Mouse (Mus musculus) stomach, embryonic 15.5 days (tissue): ENCODE measurements at regions not wholly inside any gene's neighbourhood (a gene's known extent, or its start where the extent isn't known, plus 50 kb on each side); places are given as distances from the start of the nearest gene placed in this dataset.
"Not testable (repeated sequence)": the region's sequence is repeated elsewhere in the genome, so short reads cannot be mapped to it uniquely, and the experiment has no call there.

Source experiments
- ATAC-seq: fragments of 200-750 bp; cut with Nextera tagmentation; 2 replicates; pipeline ENCODE4 v1.8.0; 2017; ENCODE audit warnings: low read depth, moderate number of reproducible peaks, moderate TSS enrichment; ENCODE audit not compliant: insufficient read depth, low FRiP score
- H3K27ac ChIP-seq: fragments of 300-500 bp; sonication (generic); 2 replicates; pipeline ENCODE4 v1.5.1; 2015; ENCODE audit warnings: mild to moderate bottlenecking, inconsistent platforms
- H3K27me3 ChIP-seq: fragments of 300-500 bp; sonication (generic); replicated peaks from 2 replicates; pipeline ENCODE4 v1.6.1; 2015; ENCODE audit warnings: inconsistent platforms
- H3K36me3 ChIP-seq: fragments of 300-500 bp; sonication (generic); 2 replicates; pipeline ENCODE4 v1.6.1; 2015; ENCODE audit warnings: inconsistent platforms
- H3K4me1 ChIP-seq: fragments of 300-500 bp; sonication (generic); 2 replicates; pipeline ENCODE4 v1.6.1; 2015; ENCODE audit warnings: inconsistent platforms
- H3K4me2 ChIP-seq: fragments of 300-500 bp; sonication (generic); 2 replicates; pipeline ENCODE4 v1.6.1; 2015; ENCODE audit warnings: mild to moderate bottlenecking, inconsistent platforms
- H3K4me3 ChIP-seq: fragments of 300-500 bp; sonication (generic); replicated peaks from 2 replicates; pipeline ENCODE4 v1.5.1; 2015; ENCODE audit warnings: inconsistent platforms
- H3K9ac ChIP-seq: fragments of 300-500 bp; sonication (generic); 2 replicates; pipeline ENCODE4 v1.6.1; 2015; ENCODE audit warnings: inconsistent platforms
- H3K9me3 ChIP-seq: fragments of 300-500 bp; sonication (generic); 2 replicates; pipeline ENCODE4 v1.6.1; 2016; ENCODE audit warnings: inconsistent platforms
- WGBS: fragments of 180-500 bp; shearing (Covaris S2); methylation state at CpG from one replicate; pipeline ENCODE4 v1.1.7; 2015; 5-methylcytosine and 5-hydroxymethylcytosine counted together

DNA sequence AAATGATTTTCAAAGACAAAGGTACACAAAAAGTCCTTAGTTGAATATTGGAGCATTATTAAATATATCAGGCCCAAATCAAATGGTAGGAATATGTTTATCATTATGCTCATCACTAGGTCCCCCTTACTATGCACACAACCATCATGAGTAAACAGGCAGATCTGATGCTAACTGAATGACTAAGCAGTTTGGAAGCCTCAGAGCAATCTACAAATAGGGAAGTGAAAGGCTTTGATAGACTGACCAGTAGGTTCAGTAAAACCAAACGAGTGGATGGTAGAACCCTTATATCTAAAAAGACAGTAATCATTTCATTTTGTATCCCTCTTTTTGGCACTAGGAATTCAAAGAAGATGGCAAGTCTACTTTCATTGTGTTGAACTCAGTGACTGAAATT lies 1039.5 kb upstream of the Gje1 start:
- Histone ChIP-seq H3K4me2 (no peak overlapping the region), H3K36me3 (no peaks in the 10 kb centered on the region), H3K9me3 (no peaks in the 10 kb centered on the region), H3K27me3 (no peaks in the 10 kb centered on the region), H3K4me3 (no peak overlapping the region), H3K4me1 (no peaks in the 10 kb centered on the region), H3K27ac (no peak overlapping the region), H3K9ac (no peak overlapping the region)
- ATAC-seq = no peak
- WGBS = 59% methylated on average over 1 of the region's 1 CpGs

DNA sequence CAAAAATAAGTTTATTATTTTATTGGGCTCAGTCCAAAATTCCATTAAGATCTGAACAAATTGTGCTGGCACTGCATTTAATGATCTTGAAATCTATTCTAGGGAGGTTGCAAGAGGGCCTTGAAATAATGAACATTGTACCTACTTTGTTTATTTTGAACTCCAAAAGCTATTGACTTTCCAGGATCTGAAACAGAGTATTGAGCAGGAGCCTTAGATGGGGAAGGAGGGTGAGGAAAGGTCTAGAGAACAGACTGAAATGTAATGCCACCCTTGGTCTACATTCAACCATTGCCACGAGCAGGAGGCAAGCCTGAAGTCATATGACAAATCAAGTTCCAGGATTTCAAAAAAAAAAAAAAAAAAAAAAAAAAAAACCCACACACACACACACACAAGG lies 1028.9 kb upstream of the Gje1 start:
- H3K27ac ChIP-seq = no peak overlapping the region
- H3K27me3 ChIP-seq = no peaks in the 10 kb centered on the region
- H3K4me1 ChIP-seq = no peaks in the 10 kb centered on the region
- H3K4me3 ChIP-seq = no peak overlapping the region
- ATAC-seq = no peak
- 74% methylated on average over 1 of the region's 1 CpGs for WGBS
- H3K36me3 ChIP-seq = no peaks in the 10 kb centered on the region
- H3K4me2 ChIP-seq = no peak overlapping the region
- no peaks in the 10 kb centered on the region for H3K9me3 ChIP-seq
- H3K9ac ChIP-seq = no peak overlapping the region

DNA sequence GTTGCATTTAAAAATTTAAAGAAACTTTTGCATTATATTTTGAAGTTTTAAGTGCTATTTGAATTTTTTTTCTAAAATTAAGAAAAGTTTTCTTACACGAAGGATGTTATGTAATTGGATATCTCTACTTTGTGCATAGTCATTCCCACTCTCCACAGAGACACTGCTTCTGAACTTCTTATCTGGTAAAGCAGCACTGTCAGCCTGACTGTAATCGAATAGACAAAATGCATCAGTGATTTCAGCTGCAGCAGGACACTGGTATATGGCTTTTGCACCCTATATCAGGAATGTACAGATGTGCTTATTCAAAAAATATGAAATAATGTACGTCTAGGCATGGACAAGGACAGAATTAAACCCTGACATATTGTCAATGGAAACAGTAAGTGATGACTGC lies 1020.6 kb upstream of the Gje1 start:
- 63% methylated on average over 3 of the region's 3 CpGs for WGBS
- no peak overlapping the region for H3K4me2 ChIP-seq
- H3K27me3 ChIP-seq = no peaks in the 10 kb centered on the region
- no peak overlapping the region for H3K9ac ChIP-seq
- no peaks in the 10 kb centered on the region for H3K9me3 ChIP-seq
- H3K36me3 ChIP-seq = no peaks in the 10 kb centered on the region
- H3K4me1 ChIP-seq = no peaks in the 10 kb centered on the region
- H3K4me3 ChIP-seq = no peak overlapping the region
- no peak overlapping the region for H3K27ac ChIP-seq
- ATAC-seq = no peak

DNA sequence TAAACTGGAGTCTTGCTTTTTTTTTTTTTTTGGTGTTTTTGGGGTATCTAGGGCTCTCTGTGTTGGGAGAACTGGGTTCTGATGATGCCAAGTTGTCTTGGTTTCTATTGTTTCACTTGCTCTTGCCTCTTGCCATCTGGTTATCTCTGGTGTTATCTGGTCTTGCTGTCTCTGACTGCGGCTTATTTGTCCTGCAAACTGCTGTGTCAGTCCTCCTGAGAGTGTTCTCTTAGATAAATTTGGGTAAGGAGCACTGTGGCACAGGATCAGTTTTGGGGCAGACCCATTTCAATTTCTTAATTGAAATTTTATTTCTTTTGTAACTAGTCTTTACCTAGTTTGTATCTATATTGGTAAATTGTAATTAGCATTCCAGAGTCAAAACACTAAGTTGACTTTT lies 1013.3 kb upstream of the Gje1 start:
- Histone ChIP-seq H3K4me3 (no peak overlapping the region), H3K36me3 (no peaks in the 10 kb centered on the region), H3K27me3 (no peaks in the 10 kb centered on the region), H3K9ac (no peak overlapping the region), H3K9me3 (no peaks in the 10 kb centered on the region), H3K4me2 (no peak overlapping the region), H3K4me1 (no peaks in the 10 kb centered on the region), H3K27ac (no peak overlapping the region)
- WGBS = 84% methylated on average over 1 of the region's 1 CpGs
- ATAC-seq = no peak

DNA sequence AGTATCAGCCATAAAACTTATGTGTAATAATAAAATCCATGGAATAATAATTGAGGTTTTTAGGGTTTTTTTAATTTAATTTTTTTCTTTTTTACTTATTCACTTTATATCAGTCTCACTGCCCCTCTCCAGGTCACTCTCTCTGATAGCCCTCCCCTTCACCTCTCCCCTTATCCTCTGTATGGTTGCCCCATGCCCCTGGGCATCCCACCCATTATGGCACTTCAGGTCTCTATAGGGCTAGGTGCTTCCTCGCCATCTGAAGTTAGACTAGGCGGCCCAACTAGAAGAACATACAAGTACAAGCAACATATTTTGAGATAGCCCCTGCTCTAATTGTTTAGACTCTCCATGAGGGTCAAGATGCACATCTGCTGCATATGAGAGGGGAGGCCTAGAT lies 979.9 kb upstream of the Gje1 start:
- no peaks in the 10 kb centered on the region for H3K4me1 ChIP-seq
- H3K9me3 ChIP-seq = no peaks in the 10 kb centered on the region
- no peak overlapping the region for H3K4me2 ChIP-seq
- WGBS = 86% methylated on average over 2 of the region's 2 CpGs
- no peak for ATAC-seq
- H3K36me3 ChIP-seq = no peaks in the 10 kb centered on the region
- H3K4me3 ChIP-seq = no peak overlapping the region
- no peak overlapping the region for H3K27ac ChIP-seq
- no peaks in the 10 kb centered on the region for H3K27me3 ChIP-seq
- no peak overlapping the region for H3K9ac ChIP-seq

DNA sequence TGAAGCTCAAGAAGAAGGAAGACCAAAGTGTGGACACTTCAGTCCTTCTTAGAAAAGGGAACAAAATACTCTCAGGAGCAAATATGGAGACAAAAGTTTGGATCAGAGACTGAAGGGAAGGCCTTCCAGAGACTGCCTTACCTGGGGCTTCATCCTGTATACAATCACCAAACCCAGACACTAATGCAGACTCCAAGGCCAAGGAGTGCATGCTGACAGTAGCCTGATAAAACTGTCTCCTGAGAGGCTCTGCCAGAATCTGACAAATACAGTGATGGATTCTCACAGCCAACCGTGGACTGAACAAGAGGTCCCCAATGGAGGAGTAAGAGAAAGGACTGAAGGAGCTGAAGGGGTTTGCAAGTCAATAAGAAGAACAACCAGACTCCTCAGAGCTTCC lies 979.0 kb upstream of the Gje1 start:
- Histone ChIP-seq H3K27ac (no peak overlapping the region), H3K36me3 (no peaks in the 10 kb centered on the region), H3K9me3 (no peaks in the 10 kb centered on the region), H3K9ac (no peak overlapping the region), H3K4me3 (no peak overlapping the region), H3K4me2 (no peak overlapping the region), H3K4me1 (no peaks in the 10 kb centered on the region), H3K27me3 (no peaks in the 10 kb centered on the region)
- 55% methylated on average over 1 of the region's 1 CpGs for WGBS
- no peak; the same call in 1 of the 2 replicates for ATAC-seq

DNA sequence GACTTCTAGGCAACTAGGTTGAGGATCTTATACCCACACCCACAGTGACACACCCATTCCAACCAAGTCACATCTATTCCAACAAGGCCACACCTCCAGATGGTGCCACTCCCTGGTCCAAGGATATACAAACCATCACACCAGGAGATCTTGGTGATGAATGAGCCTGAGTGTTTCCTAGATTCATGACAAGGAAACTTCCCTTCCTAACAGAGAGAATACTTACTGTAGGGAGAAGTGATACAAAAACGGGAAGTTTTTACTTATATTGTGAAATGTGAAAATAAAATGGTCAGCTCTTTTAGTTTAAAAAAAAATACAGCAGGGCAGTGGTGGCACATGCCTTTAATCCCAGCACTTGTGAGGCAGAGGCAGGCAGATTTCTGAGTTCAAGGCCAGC lies 953.6 kb upstream of the Gje1 start:
- H3K9ac ChIP-seq, ATAC-seq, H3K4me1 ChIP-seq, H3K36me3 ChIP-seq, H3K27ac ChIP-seq, H3K27me3 ChIP-seq, H3K4me2 ChIP-seq, H3K4me3 ChIP-seq, H3K9me3 ChIP-seq: not testable (repeated sequence)
- 73% methylated on average over 1 of the region's 1 CpGs for WGBS
